ENCODE assay signal across 21 mouse cellular contexts in genomic region chr5:28453523-28453922, GRCm38 (mm10). TPM values are rescaled to one million over a fixed set of nuclear protein-coding genes. Genes with fewer than 3 reads are reported as not detected.
DNase-seq lines count a peak whose midpoint lies in the region; ATAC-seq lines count a peak whose summit lies in the region.
"Had no signal": no experiment of that assay in that cellular context is flagged by ENCODE, and none has a peak within 500 bp of the region (broad histone marks: within the 10 kb centered on the region; RNA-seq: fewer than 3 reads in every experiment).

No protein-coding gene starts in this region.

- no peaks in the 10 kb centered on the region for H3K9me3 ChIP-seq in intestine, embryonic 14.5 days (ENCODE audit: control insufficient read depth, low read length)
- no peaks in the 10 kb centered on the region for H3K9me3 ChIP-seq in intestine, embryonic 15.5 days
- no peaks in the 10 kb centered on the region for H3K9me3 ChIP-seq in neural tube, embryonic 15.5 days (replicated peaks)
- H3K9me3 ChIP-seq in limb, embryonic 10.5 days (replicated peaks) = no peaks in the 10 kb centered on the region
- H3K9me3 ChIP-seq: embryonic facial prominence, embryonic 10.5 days; forebrain, embryonic 13.5 days; heart, embryonic 13.5 days had no signal

- peaks cover 32% of the 10 kb centered on the region for H3K27me3 ChIP-seq in intestine, embryonic 14.5 days (replicated peaks; ENCODE audit: control insufficient read depth, insufficient read depth, low read length)
- peaks cover 24% of the 10 kb centered on the region for H3K27me3 ChIP-seq in intestine, embryonic 15.5 days (replicated peaks)
- H3K27me3 ChIP-seq in neural tube, embryonic 15.5 days (replicated peaks) = peaks cover 49% of the 10 kb centered on the region
- H3K27me3 ChIP-seq in limb, embryonic 10.5 days (ENCODE audit: low read depth, poor library complexity, severe bottlenecking) = peaks cover 58% of the 10 kb centered on the region

- no peak overlapping the region for H3K9ac ChIP-seq in intestine, embryonic 14.5 days (ENCODE audit: low read length)
- no peak overlapping the region for H3K9ac ChIP-seq in intestine, embryonic 15.5 days
- no peak overlapping the region for H3K9ac ChIP-seq in neural tube, embryonic 15.5 days (replicated peaks)
- H3K9ac ChIP-seq: forebrain, embryonic 13.5 days; forebrain, postnatal 0 days; heart, embryonic 13.5 days; hindbrain, embryonic 14.5 days had no signal

- H3K4me3 ChIP-seq in intestine, embryonic 14.5 days (ENCODE audit: low read depth, low read length) = no peak overlapping the region
- H3K4me3 ChIP-seq in intestine, embryonic 15.5 days (replicated peaks) = no peak overlapping the region
- H3K4me3 ChIP-seq in neural tube, embryonic 15.5 days (replicated peaks) = no peak overlapping the region
- H3K4me3 ChIP-seq in limb, embryonic 10.5 days = no peak overlapping the region
- H3K4me3 ChIP-seq: embryonic facial prominence, embryonic 10.5 days; forebrain, embryonic 13.5 days; heart, embryonic 13.5 days had no signal

- DNase-seq in embryo, embryonic 11 days = peak; percentile 25
- no peak for DNase-seq in embryo, embryonic 9.5 days (ENCODE audit: extremely low spot score)
- peak; percentile 28 for DNase-seq in intestine, embryonic 14.5 days (ENCODE audit: low spot score)
- peak; percentile 13 for DNase-seq in neural tube, embryonic 10.5 days (ENCODE audit: extremely low spot score, low spot score)
- peak; percentile 22 for DNase-seq in limb, embryonic 10.5 days (ENCODE audit: low spot score)
- DNase-seq in thymus, postnatal 25 days = no peak
- DNase-seq: adrenal gland, adult 8-10 months; adrenal gland, postnatal 36 days; cerebellum, adult 2 months; cerebellum, postnatal 10 days; forebrain, postnatal 0 days; gastrocnemius, postnatal 14 days had no signal

- no peak overlapping the region for H3K27ac ChIP-seq in intestine, embryonic 14.5 days (ENCODE audit: low read depth)
- H3K27ac ChIP-seq in intestine, embryonic 15.5 days = no peak overlapping the region
- H3K27ac ChIP-seq in neural tube, embryonic 15.5 days (replicated peaks) = no peak overlapping the region
- no peak overlapping the region for H3K27ac ChIP-seq in limb, embryonic 10.5 days
- H3K27ac ChIP-seq: embryonic facial prominence, embryonic 10.5 days; forebrain, embryonic 13.5 days; heart, embryonic 13.5 days; hindbrain, embryonic 14.5 days had no signal

- no peaks in the 10 kb centered on the region for H3K36me3 ChIP-seq in intestine, embryonic 14.5 days (ENCODE audit: control insufficient read depth, insufficient read depth, low read length)
- H3K36me3 ChIP-seq in intestine, embryonic 15.5 days = no peaks in the 10 kb centered on the region
- no peaks in the 10 kb centered on the region for H3K36me3 ChIP-seq in neural tube, embryonic 15.5 days
- H3K36me3 ChIP-seq in limb, embryonic 10.5 days = no peaks in the 10 kb centered on the region
- H3K36me3 ChIP-seq: embryonic facial prominence, embryonic 10.5 days; heart, embryonic 13.5 days had no signal

- H3K4me2 ChIP-seq in intestine, embryonic 14.5 days (ENCODE audit: low read length) = no peak overlapping the region
- H3K4me2 ChIP-seq in intestine, embryonic 15.5 days (replicated peaks) = no peak overlapping the region
- H3K4me2 ChIP-seq in neural tube, embryonic 15.5 days = no peak overlapping the region
- H3K4me2 ChIP-seq: forebrain, embryonic 13.5 days; heart, embryonic 13.5 days; hindbrain, embryonic 14.5 days had no signal

- no peak for ATAC-seq in intestine, embryonic 14.5 days (replicated peaks; ENCODE audit: low FRiP score, low TSS enrichment, low read depth)
- no peak for ATAC-seq in intestine, embryonic 15.5 days
- ATAC-seq in neural tube, embryonic 15.5 days (ENCODE audit: low FRiP score) = no peak
- ATAC-seq: forebrain, embryonic 13.5 days; forebrain, postnatal 0 days; Patski had no signal

- H3K4me1 ChIP-seq in intestine, embryonic 14.5 days (replicated peaks; ENCODE audit: control insufficient read depth, insufficient read depth, low read length) = 0 out of 2 replicates have a peak, but pooled peaks cover 4% of the 10 kb centered on the region
- peaks cover 7% of the 10 kb centered on the region; the same call in 1 of the 2 replicates for H3K4me1 ChIP-seq in intestine, embryonic 15.5 days (replicated peaks)
- H3K4me1 ChIP-seq in neural tube, embryonic 15.5 days = peaks cover 9% of the 10 kb centered on the region
- H3K4me1 ChIP-seq in limb, embryonic 10.5 days = peaks cover 9% of the 10 kb centered on the region

- WGBS in intestine, embryonic 14.5 days = 38% methylated on average over 3 of the region's 3 CpGs
- 48% methylated on average over 3 of the region's 3 CpGs for WGBS in intestine, embryonic 15.5 days
- whole genome bisulfite sequencing in neural tube, embryonic 15.5 days = 26% methylated on average over 3 of the region's 3 CpGs
- 50% methylated on average over 3 of the region's 3 CpGs for WGBS in limb, embryonic 10.5 days

RNA-seq across cellular contexts. Expression of gene Shh, which starts 13.5 kb away (rescaled TPM):
- polyA plus RNA-seq in intestine, embryonic 14.5 days (2014; fragmentation: Nextera tagmentation; extraction: Ambion mirVana) = 7.8 and 8.9 TPM in 2 replicates
- polyA plus RNA-seq in intestine, embryonic 15.5 days (2015; fragmentation: Nextera tagmentation; extraction: Ambion mirVana) = 6.3 and 8.6 TPM in 2 replicates
- 1.5 and 2.7 TPM in 2 replicates for polyA plus RNA-seq in neural tube, embryonic 15.5 days (2015; fragmentation: Nextera tagmentation; extraction: Ambion mirVana)
- 0.80 and 1.2 TPM in 2 replicates for polyA plus RNA-seq in limb, embryonic 10.5 days (2016; fragmentation: Nextera tagmentation; extraction: Ambion mirVana)
- polyA plus RNA-seq: C2C12; heart, postnatal 0 days had no signal

Comparison
In these comparisons a context has a peak if more than half of its experiments do, and no peak if none do; other contexts are left out.
1. DNase-seq: peak in embryo, embryonic 11 days (single experiment), intestine, embryonic 14.5 days (single experiment), neural tube, embryonic 10.5 days (single experiment) and limb, embryonic 10.5 days (single experiment); none in embryo, embryonic 9.5 days (single experiment) and thymus, postnatal 25 days (single experiment).